Mouse (Mus musculus): Measurements from ENCODE around the gene Dmwd. TPM values are rescaled to one million over a fixed set of nuclear protein-coding genes. Genes with fewer than 3 reads are reported as not detected.
"Not testable (repeated sequence)": the region's sequence is repeated elsewhere in the genome, so short reads cannot be mapped to it uniquely, and the experiment has no call there.

Dmwd gene
- polyA plus RNA-seq, 1 experiment = 16.3 TPM

GRCm38 (mm10) chr7:19069500-19069899 is 6.5 kb upstream of the Dmwd start:
- H3K36me3 ChIP-seq (ENCODE audit: control insufficient read depth, insufficient read depth, low read length) = no peaks in the 10 kb centered on the region
- peaks cover 19% of the 10 kb centered on the region for H3K27me3 ChIP-seq (ENCODE audit: control insufficient read depth, insufficient read depth, low read length)
- TF ChIP-seq CTCF (IDR thresholded peaks at IDR 0.05; ENCODE audit: extremely low read depth, insufficient read length, insufficient replicate concordance, low read depth, low read length) (peak; percentile 51; the same call in 1 of the 2 replicates), POLR2A (IDR thresholded peaks at IDR 0.05; ENCODE audit: low read depth, low read length) (no peak)
- WGBS = 53% methylated on average over 3 of the region's 3 CpGs
- no peaks in the 10 kb centered on the region for H3K4me1 ChIP-seq (ENCODE audit: control insufficient read depth, insufficient read depth, insufficient read length, low read length)
- H3K27ac ChIP-seq (ENCODE audit: insufficient read depth, low read depth, low read length) = no peak overlapping the region
- no peak overlapping the region for H3K4me3 ChIP-seq (ENCODE audit: low read depth, low read length)

- peaks cover 12% of the 10 kb centered on the region for H3K27me3 ChIP-seq (ENCODE audit: control insufficient read depth, insufficient read depth, low read length)
- not testable (repeated sequence) for H3K27ac ChIP-seq (ENCODE audit: insufficient read depth, low read depth, low read length); H3K4me1 ChIP-seq (ENCODE audit: control insufficient read depth, insufficient read depth, insufficient read length, low read length); H3K4me3 ChIP-seq (ENCODE audit: low read depth, low read length); H3K36me3 ChIP-seq (ENCODE audit: control insufficient read depth, insufficient read depth, low read length)
- 42% methylated on average over 3 of the region's 3 CpGs for WGBS
Measured at GRCm38 (mm10) chr7:19071024-19071423, 5.0 kb upstream of the Dmwd start.

GRCm38 (mm10) chr7:19073504-19073903 is 2.5 kb upstream of the Dmwd start:
- Histone ChIP-seq H3K4me1 (ENCODE audit: control insufficient read depth, insufficient read depth, insufficient read length, low read length) (peaks cover 10% of the 10 kb centered on the region), H3K36me3 (ENCODE audit: control insufficient read depth, insufficient read depth, low read length) (no peaks in the 10 kb centered on the region), H3K27ac (ENCODE audit: insufficient read depth, low read depth, low read length) (no peak overlapping the region), H3K27me3 (ENCODE audit: control insufficient read depth, insufficient read depth, low read length) (peaks cover 6% of the 10 kb centered on the region; the same call in 1 of the 2 replicates), H3K4me3 (ENCODE audit: low read depth, low read length) (no peak overlapping the region)
- no peak for TF ChIP-seq POLR2A (IDR thresholded peaks at IDR 0.05; ENCODE audit: low read depth, low read length)
- TF ChIP-seq CTCF (IDR thresholded peaks at IDR 0.05; ENCODE audit: extremely low read depth, insufficient read length, insufficient replicate concordance, low read depth, low read length) = peak; percentile 48; the same call in 1 of the 2 replicates
- WGBS = 78% methylated on average over 9 of the region's 9 CpGs

GRCm38 (mm10) chr7:19074494-19074893 is 1.5 kb upstream of the Dmwd start:
- Histone ChIP-seq H3K36me3 (ENCODE audit: control insufficient read depth, insufficient read depth, low read length) (no peaks in the 10 kb centered on the region), H3K27ac (ENCODE audit: insufficient read depth, low read depth, low read length) (no peak overlapping the region), H3K4me3 (ENCODE audit: low read depth, low read length) (no peak overlapping the region), H3K4me1 (ENCODE audit: control insufficient read depth, insufficient read depth, insufficient read length, low read length) (peaks cover 10% of the 10 kb centered on the region), H3K27me3 (ENCODE audit: control insufficient read depth, insufficient read depth, low read length) (peaks cover 6% of the 10 kb centered on the region; the same call in 1 of the 2 replicates)
- 92% methylated on average over 6 of the region's 6 CpGs for WGBS
- TF ChIP-seq POLR2A (IDR thresholded peaks at IDR 0.05; ENCODE audit: low read depth, low read length) (no peak), CTCF (IDR thresholded peaks at IDR 0.05; ENCODE audit: extremely low read depth, insufficient read length, insufficient replicate concordance, low read depth, low read length) (no peak)

GRCm38 (mm10) chr7:19075231-19075630 is 796 bp upstream of the Dmwd start:
- WGBS = 36% methylated on average over 5 of the region's 5 CpGs
- Histone ChIP-seq H3K27me3 (ENCODE audit: control insufficient read depth, insufficient read depth, low read length) (peaks cover 6% of the 10 kb centered on the region; the same call in 1 of the 2 replicates), H3K36me3 (ENCODE audit: control insufficient read depth, insufficient read depth, low read length) (no peaks in the 10 kb centered on the region), H3K27ac (ENCODE audit: insufficient read depth, low read depth, low read length) (no peak overlapping the region), H3K4me1 (ENCODE audit: control insufficient read depth, insufficient read depth, insufficient read length, low read length) (peaks cover 10% of the 10 kb centered on the region), H3K4me3 (ENCODE audit: low read depth, low read length) (peak overlapping the region; percentile 62)
- TF ChIP-seq POLR2A (IDR thresholded peaks at IDR 0.05; ENCODE audit: low read depth, low read length) (no peak), CTCF (IDR thresholded peaks at IDR 0.05; ENCODE audit: extremely low read depth, insufficient read length, insufficient replicate concordance, low read depth, low read length) (no peak)

GRCm38 (mm10) chr7:19076586-19076991 is 562 bp downstream of the Dmwd start:
- Histone ChIP-seq H3K36me3 (ENCODE audit: control insufficient read depth, insufficient read depth, low read length) (no peaks in the 10 kb centered on the region), H3K4me3 (ENCODE audit: low read depth, low read length) (peak overlapping the region; percentile 62), H3K27ac (ENCODE audit: insufficient read depth, low read depth, low read length) (no peak overlapping the region), H3K4me1 (ENCODE audit: control insufficient read depth, insufficient read depth, insufficient read length, low read length) (peaks cover 10% of the 10 kb centered on the region), H3K27me3 (ENCODE audit: control insufficient read depth, insufficient read depth, low read length) (peaks cover 6% of the 10 kb centered on the region; the same call in 1 of the 2 replicates)
- TF ChIP-seq CTCF (IDR thresholded peaks at IDR 0.05; ENCODE audit: extremely low read depth, insufficient read length, insufficient replicate concordance, low read depth, low read length) (no peak), POLR2A (IDR thresholded peaks at IDR 0.05; ENCODE audit: low read depth, low read length) (no peak)
- WGBS = 5% methylated on average over 22 of the region's 22 CpGs

- no peak for TF ChIP-seq CTCF (IDR thresholded peaks at IDR 0.05; ENCODE audit: extremely low read depth, insufficient read length, insufficient replicate concordance, low read depth, low read length)
- TF ChIP-seq POLR2A (IDR thresholded peaks at IDR 0.05; ENCODE audit: low read depth, low read length) = no peak
- peaks cover 6% of the 10 kb centered on the region for H3K27me3 ChIP-seq (ENCODE audit: control insufficient read depth, insufficient read depth, low read length)
- no peaks in the 10 kb centered on the region for H3K36me3 ChIP-seq (ENCODE audit: control insufficient read depth, insufficient read depth, low read length)
- H3K4me1 ChIP-seq (ENCODE audit: control insufficient read depth, insufficient read depth, insufficient read length, low read length) = peaks cover 10% of the 10 kb centered on the region
- no peak overlapping the region for H3K27ac ChIP-seq (ENCODE audit: insufficient read depth, low read depth, low read length)
- H3K4me3 ChIP-seq (ENCODE audit: low read depth, low read length) = no peak overlapping the region
- 84% methylated on average over 14 of the region's 14 CpGs for WGBS
Measured at GRCm38 (mm10) chr7:19077761-19078160, 1.7 kb downstream of the Dmwd start.

- H3K4me1 ChIP-seq (ENCODE audit: control insufficient read depth, insufficient read depth, insufficient read length, low read length) = peaks cover 10% of the 10 kb centered on the region
- no peak overlapping the region for H3K4me3 ChIP-seq (ENCODE audit: low read depth, low read length)
- TF ChIP-seq CTCF (IDR thresholded peaks at IDR 0.05; ENCODE audit: extremely low read depth, insufficient read length, insufficient replicate concordance, low read depth, low read length) = no peak
- no peak for TF ChIP-seq POLR2A (IDR thresholded peaks at IDR 0.05; ENCODE audit: low read depth, low read length)
- 89% methylated on average over 3 of the region's 3 CpGs for WGBS
- no peak overlapping the region for H3K27ac ChIP-seq (ENCODE audit: insufficient read depth, low read depth, low read length)
- H3K27me3 ChIP-seq (ENCODE audit: control insufficient read depth, insufficient read depth, low read length) = peaks cover 6% of the 10 kb centered on the region
- no peaks in the 10 kb centered on the region for H3K36me3 ChIP-seq (ENCODE audit: control insufficient read depth, insufficient read depth, low read length)
Measured at GRCm38 (mm10) chr7:19078732-19079131, 2.7 kb downstream of the Dmwd start.

All from small intestine, adult 2 months (tissue).